Mouse (Mus musculus): ENCODE data around the gene Ssr2.

DNA sequence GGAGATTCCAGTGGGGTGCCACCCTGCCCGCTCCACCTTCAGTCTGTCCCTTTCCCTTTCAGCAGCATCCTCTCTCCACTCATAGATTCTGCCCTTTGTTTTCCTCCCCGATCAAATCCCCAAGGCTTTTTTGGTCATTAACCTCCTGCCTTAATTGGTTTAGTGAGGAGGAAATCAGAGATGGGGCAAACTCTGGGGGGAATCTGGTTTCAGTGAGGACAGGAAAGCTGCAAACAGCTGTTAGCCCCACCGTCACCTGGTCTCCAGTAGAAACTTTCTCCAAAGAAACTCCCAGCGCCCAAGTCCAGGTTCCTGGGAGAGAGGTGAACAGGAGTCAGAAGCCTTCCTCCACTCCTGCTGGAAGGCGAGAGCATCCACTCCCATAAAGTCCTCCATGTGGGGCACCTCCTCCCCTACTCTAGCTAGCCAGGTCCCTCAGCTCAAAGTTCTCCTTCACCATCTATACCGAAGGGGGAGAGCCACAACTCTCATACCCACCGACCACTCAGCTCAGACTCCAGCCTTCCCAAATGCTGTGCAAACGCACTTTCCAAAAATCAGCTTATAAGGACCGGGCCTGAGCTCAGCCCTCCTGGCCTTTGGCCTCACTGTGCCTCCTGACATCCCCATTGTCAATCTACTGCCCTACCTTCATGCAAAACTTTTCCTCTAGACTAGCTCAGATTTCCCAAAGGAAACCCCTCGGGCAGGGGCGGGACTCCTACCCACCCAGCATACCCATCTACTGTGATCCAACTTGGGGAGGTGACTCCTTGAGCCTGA is 45.4 kb upstream of the Ssr2 start:
- TF ChIP-seq GATA1 (IDR thresholded peaks at IDR 0.05; ENCODE audit: borderline replicate concordance, low read length) (no peak), FLI1 (IDR thresholded peaks at IDR 0.05; ENCODE audit: low read length) (no peak)

All from megakaryocyte, embryonic 14.5 days (primary cell).